Mouse (Mus musculus) small intestine, adult 2 months (tissue): ENCODE measurements around the gene Trpt1.

Source experiments
- CTCF ChIP-seq: fragments of 200-500 bp; IDR thresholded peaks from 2 replicates; pipeline ENCODE4 v1.5.1; 2012; ENCODE audit warnings: low read depth, mild to moderate bottlenecking, control low read depth, inconsistent platforms, low read length, moderate library complexity, mixed read lengths; ENCODE audit not compliant: insufficient replicate concordance, insufficient read length; ENCODE audit errors: extremely low read depth
- POLR2A ChIP-seq: fragments of 200-500 bp; IDR thresholded peaks from 2 replicates; pipeline ENCODE4 v1.6.1; 2012; ENCODE audit warnings: low read depth, mild to moderate bottlenecking, control low read depth, inconsistent platforms, low read length, moderate library complexity

DNA sequence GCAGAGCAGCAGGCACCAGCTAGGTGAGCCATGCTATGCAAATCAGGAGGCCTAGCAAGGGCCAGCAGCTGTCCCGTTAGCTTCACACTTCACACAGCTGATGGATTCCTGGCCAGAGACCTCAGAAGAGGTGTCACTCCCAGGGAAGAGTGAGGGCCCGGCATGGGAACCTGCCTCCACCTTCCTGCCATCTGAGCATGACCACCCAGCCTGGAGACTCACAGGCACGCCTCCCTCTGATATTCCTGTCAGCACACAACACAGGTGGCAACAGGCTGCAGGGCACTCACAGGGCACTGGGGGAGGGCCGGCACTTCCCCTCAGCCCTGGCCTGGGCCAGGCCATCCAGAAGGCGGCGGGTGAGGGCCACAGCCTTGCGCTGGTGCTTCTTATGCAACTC lies 40.5 kb upstream of the Trpt1 start:
- TF ChIP-seq POLR2A = no peak
- no peak for TF ChIP-seq CTCF
